Mouse (Mus musculus) kidney, adult 8-10 months (tissue): ENCODE data around the gene Pim1.
A peak's percentile ranks its signal among the peaks of the same experiment; 100 is the strongest.
"Not testable (repeated sequence)": the region's sequence is repeated elsewhere in the genome, so short reads cannot be mapped to it uniquely, and the experiment has no call there.

Experiments
- DNase-seq, 2 experiments: peaks; one replicate each; pipeline ENCODE4 v3.0.0; 2022

Pim1 gene

GRCm38 (mm10) chr17:29494062-29494731, 3.6 kb downstream of the Pim1 start:
- no peak for DNase-seq

- DNase-seq, result no peak
Observed at GRCm38 (mm10) chr17:29494732-29495076, 4.2 kb downstream of the Pim1 start.

- DNase-seq, result no peak
Observed at GRCm38 (mm10) chr17:29496211-29497070, 5.9 kb downstream of the Pim1 start.

DNA sequence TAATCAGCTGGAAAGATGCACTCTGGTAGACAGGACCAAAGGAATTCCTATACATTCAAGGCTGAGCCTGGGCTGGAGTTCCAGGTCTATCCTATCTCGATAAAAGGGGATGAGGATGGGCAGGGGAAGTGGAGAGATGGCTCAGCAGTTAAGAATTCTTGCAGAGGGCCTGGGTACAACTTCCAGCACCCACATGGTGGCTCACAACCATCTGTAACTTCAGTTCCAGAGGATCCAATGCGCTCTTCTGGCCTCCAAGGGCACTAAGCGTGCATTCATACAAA, 6.5 kb downstream of the Pim1 start:
- DNase-seq, result no peak

DNA sequence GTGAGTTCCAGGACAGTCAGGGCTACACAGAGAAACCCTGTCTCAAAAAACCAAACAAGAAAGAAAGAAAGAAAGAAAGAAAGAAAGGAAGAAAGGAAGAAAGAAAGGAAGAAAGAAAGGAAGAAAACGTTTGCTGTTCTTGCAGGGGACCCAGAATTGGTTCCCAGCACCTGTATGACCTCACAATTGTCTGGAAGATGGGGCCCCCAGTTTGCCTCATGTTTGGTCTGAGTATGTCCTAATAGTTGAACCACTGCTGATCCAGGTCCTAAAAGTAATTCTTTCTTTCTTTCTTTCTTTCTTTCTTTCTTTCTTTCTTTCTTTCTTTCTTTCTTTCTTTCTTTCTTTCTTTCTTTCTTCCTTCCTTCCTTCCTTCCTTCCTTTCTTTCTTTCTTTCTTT, 6.9 kb downstream of the Pim1 start:
- DNase-seq, result not testable (repeated sequence)

GRCm38 (mm10) chr17:29498028-29498427, 7.5 kb downstream of the Pim1 start:
- no peak for DNase-seq

DNA sequence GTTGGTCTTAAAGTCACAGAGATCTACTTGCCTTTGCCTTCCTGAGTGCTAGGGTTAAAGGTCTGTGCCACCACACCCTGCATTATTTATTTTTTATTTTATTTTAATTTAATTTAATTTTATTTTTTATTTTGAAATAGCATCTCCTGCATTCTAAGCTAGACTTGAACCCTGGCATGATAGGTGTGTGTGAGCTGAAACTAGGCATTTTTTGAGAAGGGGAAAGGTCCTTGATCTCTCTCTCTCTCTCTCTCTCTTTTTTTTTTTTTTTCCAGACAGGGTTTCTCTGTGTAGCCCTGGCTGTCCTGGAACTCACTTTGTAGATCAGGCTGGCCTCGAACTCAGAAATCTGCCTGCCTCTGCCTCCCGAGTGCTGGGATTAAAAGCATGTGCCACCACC, 8.4 kb downstream of the Pim1 start:
- not testable (repeated sequence) for DNase-seq

DNA sequence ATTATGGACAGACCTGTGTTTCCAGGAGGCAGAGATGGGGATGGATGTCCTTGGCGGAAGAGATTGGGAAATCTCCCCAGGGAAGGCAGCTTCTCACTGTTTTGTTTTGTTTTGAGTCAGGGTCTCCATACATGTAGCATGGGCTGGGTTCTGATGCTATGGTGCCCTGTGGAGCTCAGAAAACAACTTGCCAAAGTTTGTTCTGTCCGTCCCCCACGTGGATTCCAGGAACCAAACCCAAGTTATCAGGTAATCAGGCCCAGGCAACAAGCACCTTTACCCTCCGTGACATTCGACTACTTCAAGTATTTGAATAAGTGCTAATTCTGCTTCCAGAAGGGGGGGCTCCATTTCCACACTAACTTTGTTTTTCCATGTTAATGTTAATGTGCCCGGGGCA, 9.0 kb downstream of the Pim1 start:
- no peak for DNase-seq

DNA sequence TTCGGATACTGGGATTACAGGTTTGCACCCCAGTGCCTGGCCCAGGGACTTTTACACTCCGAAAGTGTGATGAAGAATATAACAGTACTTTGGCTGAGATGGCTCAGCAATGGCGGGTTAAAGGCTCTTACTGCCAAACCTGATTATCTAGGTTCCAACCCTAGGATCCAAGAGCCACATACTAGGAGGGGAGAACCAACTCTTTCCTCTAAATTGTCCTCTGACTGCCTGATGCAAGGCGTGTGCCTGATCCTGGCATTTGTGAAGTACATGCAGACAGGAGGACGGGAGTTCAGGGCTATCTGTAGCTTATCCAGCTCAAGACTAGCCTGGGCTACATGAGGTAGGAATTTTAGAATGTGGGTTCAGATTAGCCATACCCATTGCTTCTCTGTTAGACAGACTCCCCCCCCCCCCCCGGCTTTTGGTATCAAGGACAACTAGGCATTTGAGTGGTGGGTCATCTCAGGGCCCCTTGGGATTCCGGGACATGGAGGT, 9.7 kb downstream of the Pim1 start:
- DNase-seq, result no peak

DNA sequence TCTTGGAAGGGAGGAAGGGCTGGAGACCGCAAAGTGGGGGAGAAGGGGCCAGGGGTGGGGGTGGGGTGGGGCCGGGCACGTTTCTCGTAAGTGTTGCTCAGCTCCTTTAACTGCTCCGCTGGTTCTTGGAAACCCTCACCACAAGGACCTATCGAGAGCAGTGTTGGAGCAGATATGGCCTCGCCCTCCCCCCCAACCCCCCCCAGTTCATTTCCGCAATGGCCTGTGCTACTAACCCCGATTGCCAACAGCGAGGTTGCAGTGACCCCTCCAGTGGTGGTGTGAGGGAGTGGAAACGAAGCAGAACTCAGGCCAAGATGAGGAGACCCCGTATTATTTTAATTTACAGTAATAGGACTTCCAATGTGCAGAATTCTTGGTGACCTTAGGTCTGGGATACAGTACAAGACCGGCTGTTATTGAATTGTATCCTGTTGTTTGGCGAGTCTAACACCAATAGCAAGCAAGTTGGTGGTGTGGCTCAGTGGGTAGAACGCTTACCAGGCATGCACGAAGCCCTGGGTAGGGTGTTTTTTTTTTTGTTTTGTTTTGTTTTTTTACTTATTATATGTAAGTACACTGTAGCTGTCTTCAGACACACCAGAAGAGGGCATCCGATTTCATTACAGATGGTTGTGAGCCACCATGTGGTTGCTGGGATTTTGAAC, 10.4 kb downstream of the Pim1 start:
- DNase-seq, result no peak

GRCm38 (mm10) chr17:29502005-29502668, 11.6 kb downstream of the Pim1 start:
- no peak for DNase-seq

- no peak for DNase-seq
Observed at GRCm38 (mm10) chr17:29502669-29503665, 12.4 kb downstream of the Pim1 start.

- no peak for DNase-seq
Observed at GRCm38 (mm10) chr17:29503700-29504099, 13.1 kb downstream of the Pim1 start.

GRCm38 (mm10) chr17:29508927-29509608, 18.5 kb downstream of the Pim1 start:
- no peak for DNase-seq

DNA sequence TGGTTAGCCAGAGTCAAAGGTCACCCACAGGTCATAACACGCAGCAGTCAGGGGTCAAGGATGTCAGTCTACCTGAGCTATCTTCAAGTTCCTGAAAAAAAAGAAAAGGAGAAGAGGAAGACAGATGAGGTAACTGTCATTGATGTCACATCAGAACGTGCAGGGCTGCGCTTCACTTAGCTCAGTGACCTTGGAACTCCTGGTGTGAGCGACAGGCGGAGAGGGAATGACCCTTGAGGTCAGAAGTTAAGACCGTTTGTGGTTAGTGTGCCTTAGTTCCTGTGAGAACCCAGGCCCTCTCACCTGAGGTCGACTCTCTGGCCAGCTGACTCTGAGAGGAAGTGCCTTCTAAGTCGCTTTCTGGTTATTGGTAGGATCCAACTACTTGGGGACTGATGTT, 20.1 kb downstream of the Pim1 start:
- DNase-seq, result no peak

- peak; percentile 71 to 75 for DNase-seq
Observed at GRCm38 (mm10) chr17:29513044-29513730, 22.6 kb downstream of the Pim1 start.

DNA sequence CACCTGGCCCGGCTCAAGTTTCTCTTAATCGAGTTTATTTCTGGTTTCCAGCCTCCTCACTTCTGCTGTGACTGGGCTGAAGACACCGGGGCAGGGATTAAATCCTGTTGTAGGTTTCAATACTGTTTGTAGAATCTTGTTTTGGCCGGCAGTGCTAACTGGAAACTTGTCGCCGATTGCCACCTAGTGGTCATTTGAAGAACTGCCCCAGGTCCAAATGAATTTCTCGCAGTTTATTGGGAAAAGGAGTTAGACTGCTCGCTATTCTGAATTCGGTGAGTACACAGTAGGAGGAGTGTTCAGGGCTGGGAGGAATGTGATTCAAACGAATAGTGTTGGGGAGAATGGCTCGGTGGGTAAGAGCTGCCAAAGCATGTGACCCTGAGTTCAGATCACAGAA, 23.9 kb downstream of the Pim1 start:
- DNase-seq, result peak; percentile 70 to 88

DNA sequence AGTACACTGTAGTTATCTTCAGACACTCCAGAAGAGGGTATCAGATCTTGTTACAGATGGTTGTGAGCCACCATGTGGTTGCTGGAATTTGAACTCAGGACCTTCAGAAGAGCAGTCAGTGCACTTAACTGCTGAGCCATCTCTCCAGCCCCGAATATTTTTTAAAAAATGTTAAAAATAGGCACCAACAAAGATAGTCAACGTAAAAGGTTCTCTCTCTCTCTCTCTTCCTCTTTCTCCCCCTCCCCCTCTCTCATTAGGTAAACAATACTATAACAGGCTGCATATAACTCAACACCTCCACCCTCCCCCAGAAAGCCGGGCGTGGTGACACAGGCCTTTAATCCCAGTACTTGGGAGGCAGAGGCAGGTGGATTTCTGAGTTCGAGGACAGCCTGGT, 28.1 kb downstream of the Pim1 start:
- DNase-seq, result not testable (repeated sequence)

- DNase-seq, result no peak
Observed at GRCm38 (mm10) chr17:29519731-29520130, 29.2 kb downstream of the Pim1 start.

GRCm38 (mm10) chr17:29525613-29526012, 35.1 kb downstream of the Pim1 start:
- no peak for DNase-seq
